Mouse (Mus musculus): Measurements from ENCODE around the gene Gm20425. TPM values are rescaled to one million over a fixed set of nuclear protein-coding genes. Genes with fewer than 3 reads are reported as not detected.

Gene Gm20425
- polyA plus RNA-seq, 1 experiment from 2014 or later = not detected

GRCm38 (mm10) chr9:103212654-103213420 is 17.3 kb downstream of the Gm20425 start:
- DNase-seq (ENCODE audit: low spot score) (no peak), ATAC-seq (replicated peaks; ENCODE audit: low FRiP score) (no peak)
- WGBS = 75% methylated on average over 28 of the region's 28 CpGs
- H3K36me3 ChIP-seq (ENCODE audit: control insufficient read depth, insufficient read depth, low read length) = no peaks in the 10 kb centered on the region
- H3K9me3 ChIP-seq (ENCODE audit: control insufficient read depth, low read length) = no peaks in the 10 kb centered on the region
- H3K4me3 ChIP-seq (ENCODE audit: low read depth, low read length) = no peak overlapping the region
- H3K27me3 ChIP-seq (replicated peaks; ENCODE audit: control insufficient read depth, insufficient read depth, low read length) = no peaks in the 10 kb centered on the region
- no peak overlapping the region for H3K4me2 ChIP-seq
- H3K4me1 ChIP-seq (replicated peaks; ENCODE audit: control insufficient read depth, insufficient read depth, low read length) = no peaks in the 10 kb centered on the region
- H3K9ac ChIP-seq (ENCODE audit: low read depth, low read length) = no peak overlapping the region
- H3K27ac ChIP-seq (ENCODE audit: low read depth, low read length) = no peak overlapping the region

GRCm38 (mm10) chr9:103208802-103209423 is 21.2 kb downstream of the Gm20425 start:
- Histone ChIP-seq H3K27ac (ENCODE audit: low read depth, low read length) (no peak overlapping the region), H3K4me3 (ENCODE audit: low read depth, low read length) (no peak overlapping the region), H3K4me1 (replicated peaks; ENCODE audit: control insufficient read depth, insufficient read depth, low read length) (no peaks in the 10 kb centered on the region), H3K27me3 (replicated peaks; ENCODE audit: control insufficient read depth, insufficient read depth, low read length) (no peaks in the 10 kb centered on the region), H3K9ac (ENCODE audit: low read depth, low read length) (no peak overlapping the region), H3K9me3 (ENCODE audit: control insufficient read depth, low read length) (no peaks in the 10 kb centered on the region), H3K36me3 (ENCODE audit: control insufficient read depth, insufficient read depth, low read length) (no peaks in the 10 kb centered on the region), H3K4me2 (no peak overlapping the region)
- DNase-seq (ENCODE audit: low spot score) (no peak), ATAC-seq (replicated peaks; ENCODE audit: low FRiP score) (no peak)
- 71% methylated on average over 6 of the region's 6 CpGs for WGBS

GRCm38 (mm10) chr9:103207846-103208245 is 22.3 kb downstream of the Gm20425 start:
- H3K27me3 ChIP-seq (replicated peaks; ENCODE audit: control insufficient read depth, insufficient read depth, low read length) = no peaks in the 10 kb centered on the region
- H3K9ac ChIP-seq (ENCODE audit: low read depth, low read length) = no peak overlapping the region
- H3K36me3 ChIP-seq (ENCODE audit: control insufficient read depth, insufficient read depth, low read length) = no peaks in the 10 kb centered on the region
- H3K27ac ChIP-seq (ENCODE audit: low read depth, low read length) = no peak overlapping the region
- WGBS = 13% methylated on average over 16 of the region's 16 CpGs
- H3K4me3 ChIP-seq (ENCODE audit: low read depth, low read length) = no peak overlapping the region
- H3K4me2 ChIP-seq = peak overlapping the region; percentile 47
- peak; percentile 83 for ATAC-seq (replicated peaks; ENCODE audit: low FRiP score)
- DNase-seq (ENCODE audit: low spot score) = peak; percentile 66
- H3K9me3 ChIP-seq (ENCODE audit: control insufficient read depth, low read length) = no peaks in the 10 kb centered on the region
- no peaks in the 10 kb centered on the region for H3K4me1 ChIP-seq (replicated peaks; ENCODE audit: control insufficient read depth, insufficient read depth, low read length)

- Histone ChIP-seq H3K4me1 (replicated peaks; ENCODE audit: control insufficient read depth, insufficient read depth, low read length) (no peaks in the 10 kb centered on the region), H3K27ac (ENCODE audit: low read depth, low read length) (no peak overlapping the region), H3K4me3 (ENCODE audit: low read depth, low read length) (no peak overlapping the region), H3K9ac (ENCODE audit: low read depth, low read length) (no peak overlapping the region), H3K27me3 (replicated peaks; ENCODE audit: control insufficient read depth, insufficient read depth, low read length) (no peaks in the 10 kb centered on the region), H3K36me3 (ENCODE audit: control insufficient read depth, insufficient read depth, low read length) (no peaks in the 10 kb centered on the region), H3K9me3 (ENCODE audit: control insufficient read depth, low read length) (no peaks in the 10 kb centered on the region), H3K4me2 (no peak overlapping the region)
- DNase-seq (ENCODE audit: low spot score) (no peak), ATAC-seq (replicated peaks; ENCODE audit: low FRiP score) (no peak)
- WGBS = 76% methylated on average over 5 of the region's 5 CpGs
Measured at GRCm38 (mm10) chr9:103205786-103206185, 24.3 kb downstream of the Gm20425 start.

- Histone ChIP-seq H3K4me2 (peak within 1 kb of the TSS; percentile 64), H3K9ac (ENCODE audit: low read depth, low read length) (peak within 1 kb of the TSS; percentile 93), H3K36me3 (ENCODE audit: control insufficient read depth, insufficient read depth, low read length) (peaks cover 17% of the 10 kb centered on the region), H3K9me3 (ENCODE audit: control insufficient read depth, low read length) (no peaks in the 10 kb centered on the region), H3K4me3 (ENCODE audit: low read depth, low read length) (peak within 1 kb of the TSS; percentile 97), H3K4me1 (replicated peaks; ENCODE audit: control insufficient read depth, insufficient read depth, low read length) (no peaks in the 10 kb centered on the region), H3K27ac (ENCODE audit: low read depth, low read length) (peak within 1 kb of the TSS; percentile 74), H3K27me3 (replicated peaks; ENCODE audit: control insufficient read depth, insufficient read depth, low read length) (no peaks in the 10 kb centered on the region)
- ATAC-seq (replicated peaks; ENCODE audit: low FRiP score) (peak; percentile 97), DNase-seq (ENCODE audit: low spot score) (peak; percentile 91)
- under 1% methylated on average over 45 of the region's 45 CpGs for WGBS
Measured at GRCm38 (mm10) chr9:103201561-103202260, 28.4 kb downstream of the Gm20425 start, which contains the start of gene Srprb. Gene Srprb (minus strand): TSS chr9:103202137.

GRCm38 (mm10) chr9:103188416-103188815 is 41.7 kb downstream of the Gm20425 start:
- no peaks in the 10 kb centered on the region for H3K4me1 ChIP-seq (replicated peaks; ENCODE audit: control insufficient read depth, insufficient read depth, low read length)
- no peaks in the 10 kb centered on the region for H3K27me3 ChIP-seq (replicated peaks; ENCODE audit: control insufficient read depth, insufficient read depth, low read length)
- ATAC-seq (replicated peaks; ENCODE audit: low FRiP score) (no peak), DNase-seq (ENCODE audit: low spot score) (no peak)
- peaks cover 24% of the 10 kb centered on the region for H3K36me3 ChIP-seq (ENCODE audit: control insufficient read depth, insufficient read depth, low read length)
- H3K9me3 ChIP-seq (ENCODE audit: control insufficient read depth, low read length) = no peaks in the 10 kb centered on the region
- no peak overlapping the region for H3K9ac ChIP-seq (ENCODE audit: low read depth, low read length)
- H3K27ac ChIP-seq (ENCODE audit: low read depth, low read length) = no peak overlapping the region
- H3K4me3 ChIP-seq (ENCODE audit: low read depth, low read length) = no peak overlapping the region
- no peak overlapping the region for H3K4me2 ChIP-seq
- 95% methylated on average over 4 of the region's 4 CpGs for WGBS

- Histone ChIP-seq H3K36me3 (ENCODE audit: control insufficient read depth, insufficient read depth, low read length) (peaks cover 23% of the 10 kb centered on the region), H3K4me2 (no peak overlapping the region), H3K4me1 (replicated peaks; ENCODE audit: control insufficient read depth, insufficient read depth, low read length) (no peaks in the 10 kb centered on the region), H3K27ac (ENCODE audit: low read depth, low read length) (no peak overlapping the region), H3K9ac (ENCODE audit: low read depth, low read length) (no peak overlapping the region), H3K4me3 (ENCODE audit: low read depth, low read length) (no peak overlapping the region), H3K9me3 (ENCODE audit: control insufficient read depth, low read length) (no peaks in the 10 kb centered on the region), H3K27me3 (replicated peaks; ENCODE audit: control insufficient read depth, insufficient read depth, low read length) (no peaks in the 10 kb centered on the region)
- DNase-seq (ENCODE audit: low spot score) = no peak
- ATAC-seq (replicated peaks; ENCODE audit: low FRiP score) = no peak
- 70% methylated on average over 9 of the region's 9 CpGs for WGBS
Measured at GRCm38 (mm10) chr9:103186747-103187146, 43.4 kb downstream of the Gm20425 start.

GRCm38 (mm10) chr9:103185946-103186345 is 44.2 kb downstream of the Gm20425 start:
- Histone ChIP-seq H3K27me3 (replicated peaks; ENCODE audit: control insufficient read depth, insufficient read depth, low read length) (no peaks in the 10 kb centered on the region), H3K9ac (ENCODE audit: low read depth, low read length) (no peak overlapping the region), H3K4me3 (ENCODE audit: low read depth, low read length) (no peak overlapping the region), H3K9me3 (ENCODE audit: control insufficient read depth, low read length) (no peaks in the 10 kb centered on the region), H3K4me2 (no peak overlapping the region), H3K4me1 (replicated peaks; ENCODE audit: control insufficient read depth, insufficient read depth, low read length) (no peaks in the 10 kb centered on the region), H3K36me3 (ENCODE audit: control insufficient read depth, insufficient read depth, low read length) (peaks cover 19% of the 10 kb centered on the region; the same call in 1 of the 2 replicates), H3K27ac (ENCODE audit: low read depth, low read length) (no peak overlapping the region)
- ATAC-seq (replicated peaks; ENCODE audit: low FRiP score) = no peak
- 89% methylated on average over 8 of the region's 8 CpGs for WGBS
- no peak for DNase-seq (ENCODE audit: low spot score)

Data from liver, embryonic 11.5 days (tissue).